Mouse (Mus musculus) forebrain, postnatal 0 days (tissue): ENCODE measurements around the gene Arsa. TPM values are rescaled to one million over a fixed set of nuclear protein-coding genes. Genes with fewer than 3 reads are reported as not detected.
"Not testable (repeated sequence)": the region's sequence is repeated elsewhere in the genome, so short reads cannot be mapped to it uniquely, and the experiment has no call there.

Experiments
- ATAC-seq: fragments of 200-750 bp; cut with Nextera tagmentation; 2 replicates; pipeline ENCODE4 v1.8.0; 2017; ENCODE audit warnings: mild to moderate bottlenecking, moderate library complexity
- DNase-seq: peaks from one replicate; pipeline ENCODE4 v3.0.0-alpha.2; 2015
- H3K27ac ChIP-seq: fragments of 300-500 bp; sonication (generic); 2 replicates; pipeline ENCODE4 v1.5.1; 2014; ENCODE audit warnings: low read depth, mild to moderate bottlenecking, antibody characterized with exemption, low read length, moderate library complexity, mixed read lengths
- H3K27me3 ChIP-seq: fragments of 300-500 bp; sonication (generic); 2 replicates; pipeline ENCODE4 v1.6.1; 2014; ENCODE audit warnings: mild to moderate bottlenecking, low read length, mixed read lengths; ENCODE audit not compliant: insufficient read depth
- H3K36me3 ChIP-seq: fragments of 300-500 bp; sonication (generic); 2 replicates; pipeline ENCODE4 v1.6.1; 2014; ENCODE audit warnings: mild to moderate bottlenecking, moderate library complexity; ENCODE audit not compliant: insufficient read depth
- H3K4me1 ChIP-seq: fragments of 300-500 bp; sonication (generic); 2 replicates; pipeline ENCODE4 v1.6.1; 2014; ENCODE audit warnings: antibody characterized with exemption; ENCODE audit not compliant: insufficient read depth
- H3K4me2 ChIP-seq: fragments of 300-500 bp; sonication (generic); 2 replicates; pipeline ENCODE4 v1.6.1; 2014; ENCODE audit warnings: low read depth, mild to moderate bottlenecking, moderate library complexity
- H3K4me3 ChIP-seq: fragments of 300-500 bp; sonication (generic); 2 replicates; pipeline ENCODE4 v1.5.1; 2014; ENCODE audit warnings: low read depth, low read length, mixed read lengths
- H3K9ac ChIP-seq: fragments of 300-500 bp; sonication (generic); 2 replicates; pipeline ENCODE4 v1.6.1; 2014; ENCODE audit warnings: mild to moderate bottlenecking
- H3K9me3 ChIP-seq: fragments of 300-500 bp; sonication (generic); 2 replicates; pipeline ENCODE4 v1.6.1; 2016; ENCODE audit warnings: low read length
- CTCF ChIP-seq: sonication (generic); IDR thresholded peaks from 2 replicates; pipeline ENCODE4 v1.5.1; 2016; ENCODE audit warnings: antibody characterized with exemption, control low read depth, low read depth
- WGBS: fragments of 180-500 bp; shearing (Covaris S2); extraction: QIAGEN DNeasy Blood & Tissue Kit; methylation state at CpG from one replicate; pipeline ENCODE4 v1.1.7; 2014; 5-methylcytosine and 5-hydroxymethylcytosine counted together
- polyA plus RNA-seq: library from polyadenylated mRNA; unstranded; fragments of >200 nt; fragmentation: Nextera tagmentation; extraction: Ambion mirVana; gene quantifications from 2 replicates; pipeline ENCODE4 v1.2.1, GENCODE M21; 2015
- total RNA-seq: library from RNA; depleted of rRNA; stranded (reverse); fragments of >200 nt; gene quantifications from 2 replicates; pipeline ENCODE4 v1.2.3, GENCODE M21; 2014

Gene Arsa
- total and polyA plus RNA-seq, 2 experiments from 2014 or later, result 29.0 to 32.4 TPM

- peak; percentile 52 for TF ChIP-seq CTCF
- DNase-seq (peak; percentile 41), ATAC-seq (peak; percentile 55; the same call in 1 of the 2 replicates)
- H3K9me3 ChIP-seq, result no peaks in the 10 kb centered on the region
- no peak overlapping the region for H3K4me2 ChIP-seq
- H3K4me3 ChIP-seq, result no peak overlapping the region
- H3K9ac ChIP-seq, result no peak overlapping the region
- no peaks in the 10 kb centered on the region for H3K4me1 ChIP-seq
- H3K27me3 ChIP-seq, result no peaks in the 10 kb centered on the region
- no peaks in the 10 kb centered on the region for H3K36me3 ChIP-seq
- WGBS, result 41% methylated on average over 8 of the region's 8 CpGs
- H3K27ac ChIP-seq, result no peak overlapping the region
Observed at GRCm38 (mm10) chr15:89442486-89443070, 34.6 kb downstream of the Arsa start.

- no peak overlapping the region for H3K27ac ChIP-seq
- H3K9ac ChIP-seq, result no peak overlapping the region
- no peaks in the 10 kb centered on the region for H3K4me1 ChIP-seq
- no peaks in the 10 kb centered on the region for H3K9me3 ChIP-seq
- H3K36me3 ChIP-seq, result no peaks in the 10 kb centered on the region
- DNase-seq (no peak), ATAC-seq (no peak)
- TF ChIP-seq CTCF, result no peak
- WGBS, result 90% methylated on average over 5 of the region's 5 CpGs
- no peaks in the 10 kb centered on the region for H3K27me3 ChIP-seq
- no peak overlapping the region for H3K4me2 ChIP-seq
- no peak overlapping the region for H3K4me3 ChIP-seq
Observed at GRCm38 (mm10) chr15:89435878-89436277, 41.3 kb downstream of the Arsa start.

GRCm38 (mm10) chr15:89434136-89434535 is 43.1 kb downstream of the Arsa start:
- H3K4me1 ChIP-seq, result 0 out of 2 replicates have a peak, but pooled peaks cover 2% of the 10 kb centered on the region
- H3K36me3 ChIP-seq, result no peaks in the 10 kb centered on the region
- TF ChIP-seq CTCF, result no peak
- no peak overlapping the region for H3K27ac ChIP-seq
- no peaks in the 10 kb centered on the region for H3K9me3 ChIP-seq
- 64% methylated on average over 3 of the region's 3 CpGs for WGBS
- ATAC-seq, result no peak
- H3K9ac ChIP-seq, result no peak overlapping the region
- no peak overlapping the region for H3K4me3 ChIP-seq
- H3K27me3 ChIP-seq, result no peaks in the 10 kb centered on the region
- H3K4me2 ChIP-seq, result no peak overlapping the region
- no peak for DNase-seq

- H3K4me3 ChIP-seq, result no peak overlapping the region
- H3K36me3 ChIP-seq, result peaks cover 1% of the 10 kb centered on the region; the same call in 1 of the 2 replicates
- no peak overlapping the region for H3K27ac ChIP-seq
- H3K27me3 ChIP-seq, result no peaks in the 10 kb centered on the region
- DNase-seq (no peak), ATAC-seq (no peak)
- H3K9me3 ChIP-seq, result no peaks in the 10 kb centered on the region
- TF ChIP-seq CTCF, result no peak
- peaks cover 10% of the 10 kb centered on the region; the same call in 1 of the 2 replicates for H3K4me1 ChIP-seq
- WGBS, result 81% methylated on average over 4 of the region's 4 CpGs
- H3K4me2 ChIP-seq, result no peak overlapping the region
- no peak overlapping the region for H3K9ac ChIP-seq
Observed at GRCm38 (mm10) chr15:89432946-89433345, 44.3 kb downstream of the Arsa start.

- H3K4me3 ChIP-seq, result no peak overlapping the region
- DNase-seq (no peak), ATAC-seq (no peak)
- no peaks in the 10 kb centered on the region for H3K27me3 ChIP-seq
- H3K36me3 ChIP-seq, result peaks cover 12% of the 10 kb centered on the region
- H3K27ac ChIP-seq, result no peak overlapping the region
- no peak for TF ChIP-seq CTCF
- peaks cover 10% of the 10 kb centered on the region; the same call in 1 of the 2 replicates for H3K4me1 ChIP-seq
- 97% methylated on average over 6 of the region's 6 CpGs for WGBS
- H3K4me2 ChIP-seq, result no peak overlapping the region
- no peaks in the 10 kb centered on the region for H3K9me3 ChIP-seq
- H3K9ac ChIP-seq, result no peak overlapping the region
Observed at GRCm38 (mm10) chr15:89431806-89432205, 45.4 kb downstream of the Arsa start.

GRCm38 (mm10) chr15:89431271-89431670 is 46.0 kb downstream of the Arsa start:
- no peak for TF ChIP-seq CTCF
- H3K4me2 ChIP-seq, result no peak overlapping the region
- no peak overlapping the region for H3K9ac ChIP-seq
- H3K36me3 ChIP-seq, result peaks cover 17% of the 10 kb centered on the region
- WGBS, result 90% methylated on average over 3 of the region's 3 CpGs
- peaks cover 10% of the 10 kb centered on the region; the same call in 1 of the 2 replicates for H3K4me1 ChIP-seq
- DNase-seq (no peak), ATAC-seq (no peak)
- H3K9me3 ChIP-seq, result no peaks in the 10 kb centered on the region
- no peak overlapping the region for H3K27ac ChIP-seq
- no peak overlapping the region for H3K4me3 ChIP-seq
- no peaks in the 10 kb centered on the region for H3K27me3 ChIP-seq

GRCm38 (mm10) chr15:89430771-89431170 is 46.5 kb downstream of the Arsa start:
- H3K36me3 ChIP-seq, result peaks cover 22% of the 10 kb centered on the region
- H3K9me3 ChIP-seq, H3K27me3 ChIP-seq, H3K4me1 ChIP-seq, H3K27ac ChIP-seq, H3K4me3 ChIP-seq, DNase-seq, H3K9ac ChIP-seq, H3K4me2 ChIP-seq, ATAC-seq: not testable (repeated sequence)
- 93% methylated on average over 6 of the region's 9 CpGs for WGBS
